Mouse (Mus musculus): Measurements from ENCODE around the gene 1110051M20Rik. TPM values are rescaled to one million over a fixed set of nuclear protein-coding genes. Genes with fewer than 3 reads are reported as not detected.

1110051M20Rik gene
- polyA plus RNA-seq, 1 experiment = 27.0 TPM

DNA sequence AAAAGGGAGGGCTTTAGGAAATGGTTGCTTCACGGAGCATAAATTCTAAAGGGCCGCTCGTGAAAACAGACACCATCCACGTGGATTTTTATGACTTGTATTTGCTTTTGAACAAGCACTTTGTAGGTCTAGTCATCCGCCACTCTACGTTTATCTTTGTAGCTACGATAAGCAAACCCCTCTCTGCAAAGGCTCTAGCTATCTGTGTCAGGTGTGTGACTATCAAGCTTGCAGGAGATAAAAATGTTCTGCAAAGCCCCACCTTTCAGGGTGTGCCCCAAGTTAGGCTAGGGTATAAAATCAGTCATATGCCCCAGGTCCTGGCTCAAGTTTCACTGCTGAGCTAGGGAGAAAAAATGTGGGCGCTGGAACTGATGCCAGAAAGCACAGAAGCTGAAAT lies 8.2 kb upstream of the 1110051M20Rik start:
- DNase-seq = no peak
- Histone ChIP-seq H3K4me1 (ENCODE audit: control insufficient read depth, insufficient read depth, low read length) (no peaks in the 10 kb centered on the region), H3K4me3 (replicated peaks; ENCODE audit: extremely low read depth, low read depth, low read length) (no peak overlapping the region)
- no peak for TF ChIP-seq POLR2A (IDR thresholded peaks at IDR 0.05; ENCODE audit: borderline replicate concordance, extremely low read depth, low read depth, low read length)
- no peak for TF ChIP-seq CTCF (IDR thresholded peaks at IDR 0.05; ENCODE audit: insufficient read depth, low read length)
- 47% methylated on average over 8 of the region's 8 CpGs for WGBS

DNA sequence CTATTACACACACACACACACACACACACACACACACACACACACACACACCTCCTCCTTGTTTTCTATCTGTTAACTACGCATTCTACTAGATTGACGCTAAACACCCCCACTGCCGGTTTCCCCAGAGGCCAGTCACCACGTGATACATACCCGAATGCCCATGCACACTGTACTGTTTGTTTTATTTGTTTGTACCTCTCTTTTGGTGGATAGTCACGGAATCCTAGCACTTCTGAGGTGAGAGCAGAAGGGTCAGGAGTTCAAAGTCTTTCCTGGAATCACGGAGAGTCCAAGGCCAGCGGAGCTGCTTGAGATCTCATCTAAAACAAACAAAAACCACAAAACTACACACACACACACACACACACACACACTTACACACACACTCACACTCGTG lies 5.8 kb upstream of the 1110051M20Rik start:
- no peak for DNase-seq
- WGBS = 45% methylated on average over 9 of the region's 9 CpGs
- Histone ChIP-seq H3K4me1 (ENCODE audit: control insufficient read depth, insufficient read depth, low read length) (no peaks in the 10 kb centered on the region), H3K4me3 (replicated peaks; ENCODE audit: extremely low read depth, low read depth, low read length) (no peak overlapping the region)
- TF ChIP-seq CTCF (IDR thresholded peaks at IDR 0.05; ENCODE audit: insufficient read depth, low read length) (no peak), POLR2A (IDR thresholded peaks at IDR 0.05; ENCODE audit: borderline replicate concordance, extremely low read depth, low read depth, low read length) (no peak)

DNA sequence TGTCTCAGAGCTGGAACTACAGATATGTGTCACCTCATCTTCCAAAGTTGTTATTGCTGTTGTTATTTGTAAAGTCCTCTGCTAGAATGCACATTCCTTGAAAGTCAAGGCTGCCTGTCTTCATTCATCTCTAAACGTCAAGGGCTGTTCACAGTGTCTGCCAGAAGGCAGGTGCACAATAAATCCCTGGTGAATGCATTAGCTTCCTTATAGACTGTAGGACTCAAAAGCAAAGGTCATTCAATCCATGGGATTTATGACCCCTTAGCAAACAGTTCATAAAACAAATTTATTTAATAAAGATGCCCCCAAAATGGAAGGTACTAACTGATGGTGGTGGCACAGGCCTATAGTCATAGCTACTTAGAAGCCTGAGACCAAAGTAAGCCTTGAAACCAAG lies 5.2 kb upstream of the 1110051M20Rik start:
- DNase-seq = no peak
- no peak for TF ChIP-seq POLR2A (IDR thresholded peaks at IDR 0.05; ENCODE audit: borderline replicate concordance, extremely low read depth, low read depth, low read length)
- TF ChIP-seq CTCF (IDR thresholded peaks at IDR 0.05; ENCODE audit: insufficient read depth, low read length) = no peak
- H3K4me1 ChIP-seq (ENCODE audit: control insufficient read depth, insufficient read depth, low read length) = no peaks in the 10 kb centered on the region
- no peak overlapping the region for H3K4me3 ChIP-seq (replicated peaks; ENCODE audit: extremely low read depth, low read depth, low read length)
- WGBS = 73% methylated on average over 1 of the region's 1 CpGs

DNA sequence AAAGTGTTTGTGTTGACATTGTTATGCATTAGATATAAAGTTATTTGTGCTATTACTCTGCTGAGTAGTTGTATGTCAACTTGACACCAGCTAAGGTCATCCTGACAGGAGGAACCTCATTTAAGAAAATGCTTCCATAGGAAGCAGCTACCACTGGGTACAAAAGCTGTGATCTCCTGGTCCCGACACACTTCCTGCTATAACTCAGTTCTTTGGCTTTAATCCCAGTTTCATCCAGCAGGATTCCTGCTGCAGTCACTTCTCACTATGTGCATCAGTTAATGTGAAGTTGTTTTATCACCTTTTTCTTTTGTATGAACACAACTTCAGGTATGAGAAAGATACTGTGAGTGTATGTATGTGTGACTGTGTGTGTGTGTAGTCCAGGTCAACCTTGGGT lies 2.3 kb downstream of the 1110051M20Rik start:
- H3K4me1 ChIP-seq (ENCODE audit: control insufficient read depth, insufficient read depth, low read length) = peaks cover 9% of the 10 kb centered on the region
- 11% methylated on average over 1 of the region's 1 CpGs for WGBS

DNA sequence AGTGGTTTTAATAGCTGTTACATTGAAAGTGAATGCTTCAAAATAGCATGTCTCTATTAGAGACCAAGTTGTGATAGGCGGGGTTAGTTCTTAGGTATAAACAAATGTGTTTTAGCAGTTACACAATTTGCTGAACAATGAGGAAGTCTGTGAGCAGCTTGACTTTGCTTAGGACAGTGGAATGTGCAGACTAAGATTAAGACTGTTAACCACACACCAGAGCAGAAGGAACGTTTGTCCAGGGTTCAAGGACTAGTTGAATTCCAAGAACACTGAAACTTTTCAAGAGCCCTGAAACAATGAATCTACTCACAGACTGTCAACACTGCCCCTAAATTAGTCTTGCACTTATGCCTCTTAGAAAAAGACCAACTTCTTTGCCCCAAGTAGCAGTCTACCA lies 2.8 kb downstream of the 1110051M20Rik start:
- 26% methylated on average over 2 of the region's 2 CpGs for WGBS
- TF ChIP-seq POLR2A (IDR thresholded peaks at IDR 0.05; ENCODE audit: borderline replicate concordance, extremely low read depth, low read depth, low read length) = no peak
- no peak for TF ChIP-seq CTCF (IDR thresholded peaks at IDR 0.05; ENCODE audit: insufficient read depth, low read length)
- peaks cover 9% of the 10 kb centered on the region for H3K4me1 ChIP-seq (ENCODE audit: control insufficient read depth, insufficient read depth, low read length)

More for the DNA sequence above, 2.3 kb downstream of the 1110051M20Rik start:
- TF ChIP-seq CTCF (IDR thresholded peaks at IDR 0.05; ENCODE audit: insufficient read depth, low read length) = no peak
- no peak for TF ChIP-seq POLR2A (IDR thresholded peaks at IDR 0.05; ENCODE audit: borderline replicate concordance, extremely low read depth, low read depth, low read length)
- no peak for DNase-seq
- H3K4me3 ChIP-seq (replicated peaks; ENCODE audit: extremely low read depth, low read depth, low read length) = no peak overlapping the region

DNA sequence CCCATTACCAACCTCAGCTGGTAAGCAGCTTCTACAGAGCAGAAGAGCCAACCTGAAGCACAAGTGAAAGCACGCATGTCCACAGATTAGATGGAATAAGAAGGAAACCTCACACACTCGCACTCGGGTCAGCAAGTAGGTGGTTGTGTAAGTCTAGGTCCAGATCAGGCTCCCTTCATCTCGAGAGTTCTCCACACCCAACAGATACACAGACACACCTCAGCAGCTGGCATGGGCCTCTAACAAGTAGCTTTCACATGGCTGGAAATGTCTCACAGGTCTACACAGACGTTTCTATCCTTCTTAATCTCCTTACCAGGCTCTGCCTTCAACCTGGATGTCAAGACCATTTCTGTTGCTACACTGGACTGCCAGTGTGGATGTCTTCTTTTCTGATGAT lies 3.8 kb downstream of the 1110051M20Rik start:
- 65% methylated on average over 5 of the region's 5 CpGs for WGBS
- DNase-seq = no peak
- Histone ChIP-seq H3K4me1 (ENCODE audit: control insufficient read depth, insufficient read depth, low read length) (peaks cover 9% of the 10 kb centered on the region), H3K4me3 (replicated peaks; ENCODE audit: extremely low read depth, low read depth, low read length) (no peak overlapping the region)
- TF ChIP-seq CTCF (IDR thresholded peaks at IDR 0.05; ENCODE audit: insufficient read depth, low read length) = no peak
- TF ChIP-seq POLR2A (IDR thresholded peaks at IDR 0.05; ENCODE audit: borderline replicate concordance, extremely low read depth, low read depth, low read length) = no peak

More for the DNA sequence above, 2.8 kb downstream of the 1110051M20Rik start:
- DNase-seq = no peak
- no peak overlapping the region for H3K4me3 ChIP-seq (replicated peaks; ENCODE audit: extremely low read depth, low read depth, low read length)

DNA sequence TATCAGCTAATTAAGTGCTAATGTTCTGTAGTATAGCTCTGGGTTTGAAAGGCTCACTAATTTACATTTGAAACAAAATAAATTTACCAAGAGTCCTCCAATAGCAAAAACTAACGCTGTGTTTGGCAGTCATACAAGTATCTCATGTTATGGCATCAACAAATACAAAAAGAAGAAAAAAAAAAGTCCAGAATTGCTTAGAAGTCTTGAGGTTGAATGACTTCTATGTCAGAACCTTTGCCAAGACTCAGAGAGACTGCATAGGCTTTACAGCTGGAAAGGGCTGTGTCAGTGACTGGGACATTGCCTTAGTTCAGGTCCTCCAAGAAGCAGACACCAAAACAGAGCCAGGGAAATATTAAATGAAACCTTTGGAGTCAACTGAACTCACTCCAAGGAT lies 4.6 kb downstream of the 1110051M20Rik start:
- Histone ChIP-seq H3K4me1 (ENCODE audit: control insufficient read depth, insufficient read depth, low read length) (peaks cover 9% of the 10 kb centered on the region), H3K4me3 (replicated peaks; ENCODE audit: extremely low read depth, low read depth, low read length) (no peak overlapping the region)
- DNase-seq = no peak
- TF ChIP-seq POLR2A (IDR thresholded peaks at IDR 0.05; ENCODE audit: borderline replicate concordance, extremely low read depth, low read depth, low read length) (no peak), CTCF (IDR thresholded peaks at IDR 0.05; ENCODE audit: insufficient read depth, low read length) (no peak)
- WGBS = 47% methylated on average over 1 of the region's 1 CpGs

DNA sequence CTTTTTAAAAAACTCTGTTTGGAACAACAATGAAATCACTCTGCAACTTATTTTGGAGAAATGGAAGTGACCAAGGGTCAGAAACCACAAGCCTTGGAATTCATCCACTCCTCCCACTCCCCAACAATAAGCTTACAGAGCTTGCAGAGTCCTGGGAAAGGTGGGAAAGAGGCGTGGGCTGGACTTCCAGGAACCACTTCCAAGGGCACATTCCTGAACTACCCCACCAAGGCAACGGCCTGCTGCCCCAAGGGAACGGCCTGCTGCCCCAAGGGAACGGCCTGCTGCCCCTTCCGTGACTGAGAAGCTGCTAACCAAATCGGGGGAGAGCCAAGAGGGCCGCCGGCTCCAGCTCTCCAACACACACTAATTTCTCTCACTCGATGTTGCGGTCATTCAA lies 5.2 kb downstream of the 1110051M20Rik start:
- TF ChIP-seq CTCF (IDR thresholded peaks at IDR 0.05; ENCODE audit: insufficient read depth, low read length) (no peak), POLR2A (IDR thresholded peaks at IDR 0.05; ENCODE audit: borderline replicate concordance, extremely low read depth, low read depth, low read length) (no peak)
- DNase-seq = no peak

DNA sequence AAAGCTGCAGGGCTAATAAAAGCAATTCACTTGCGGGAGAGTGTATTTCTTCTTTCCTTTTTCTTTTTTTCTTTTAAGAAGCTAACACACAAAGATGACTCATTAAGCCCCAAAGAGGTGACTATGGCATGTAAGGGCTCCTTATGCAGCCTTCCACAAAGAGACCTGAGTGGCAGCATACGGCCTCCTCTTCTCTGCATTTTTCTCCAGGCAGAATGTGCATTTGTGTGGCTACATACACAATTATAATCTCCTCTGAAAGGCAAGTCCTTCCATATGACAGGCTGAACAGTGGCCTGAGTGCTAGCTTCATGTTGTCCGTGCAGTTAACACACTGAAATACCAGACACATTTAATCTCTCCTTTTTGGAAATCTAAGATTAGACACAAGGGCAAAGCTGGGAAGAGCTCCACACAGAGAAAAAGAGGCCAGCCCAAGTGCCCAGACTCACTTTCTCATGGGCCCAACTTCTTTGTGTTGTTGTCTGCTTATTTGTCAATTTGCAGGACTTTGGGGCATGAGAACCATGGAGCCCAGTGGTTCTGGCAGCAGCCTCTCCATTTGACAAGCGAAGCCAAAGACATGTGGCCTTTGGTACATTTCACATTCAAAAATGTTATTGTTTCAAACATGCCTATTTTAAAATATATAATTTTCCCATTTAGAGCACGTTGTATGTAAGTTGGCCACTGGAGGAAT lies 7.2 kb downstream of the 1110051M20Rik start:
- Histone ChIP-seq H3K4me1 (ENCODE audit: control insufficient read depth, insufficient read depth, low read length) (peaks cover 9% of the 10 kb centered on the region), H3K4me3 (replicated peaks; ENCODE audit: extremely low read depth, low read depth, low read length) (no peak overlapping the region)
- no peak for DNase-seq
- TF ChIP-seq CTCF (IDR thresholded peaks at IDR 0.05; ENCODE audit: insufficient read depth, low read length) (no peak), POLR2A (IDR thresholded peaks at IDR 0.05; ENCODE audit: borderline replicate concordance, extremely low read depth, low read depth, low read length) (no peak)
- 73% methylated on average over 5 of the region's 5 CpGs for WGBS

More for the DNA sequence above, 5.2 kb downstream of the 1110051M20Rik start:
- Histone ChIP-seq H3K4me3 (replicated peaks; ENCODE audit: extremely low read depth, low read depth, low read length) (no peak overlapping the region), H3K4me1 (ENCODE audit: control insufficient read depth, insufficient read depth, low read length) (peaks cover 9% of the 10 kb centered on the region)
- 61% methylated on average over 10 of the region's 10 CpGs for WGBS

DNA sequence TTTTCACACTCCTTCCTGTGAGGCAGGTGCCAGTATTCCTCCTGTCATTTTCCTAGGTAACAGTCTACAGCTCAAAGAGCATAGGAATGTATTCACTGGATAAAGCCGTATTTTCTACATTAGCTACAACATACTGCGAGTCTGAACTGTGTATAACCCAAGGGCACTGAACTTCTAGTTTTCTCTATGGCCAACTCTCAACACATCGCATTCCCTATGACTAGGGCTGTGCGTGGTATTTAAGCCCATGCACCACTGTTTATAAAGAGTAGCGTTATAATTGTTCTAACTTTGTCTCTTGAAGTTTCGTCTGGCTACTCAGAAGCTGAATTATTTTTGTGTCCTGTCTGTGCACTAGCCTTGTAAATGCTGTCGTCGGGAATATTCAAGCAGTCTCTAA lies 7.8 kb downstream of the 1110051M20Rik start:
- DNase-seq = no peak
- 76% methylated on average over 8 of the region's 8 CpGs for whole genome bisulfite sequencing

More for the DNA sequence above, 7.8 kb downstream of the 1110051M20Rik start:
- Histone ChIP-seq H3K4me3 (replicated peaks; ENCODE audit: extremely low read depth, low read depth, low read length) (no peak overlapping the region), H3K4me1 (ENCODE audit: control insufficient read depth, insufficient read depth, low read length) (peaks cover 7% of the 10 kb centered on the region)
- no peak for TF ChIP-seq POLR2A (IDR thresholded peaks at IDR 0.05; ENCODE audit: borderline replicate concordance, extremely low read depth, low read depth, low read length)
- no peak for TF ChIP-seq CTCF (IDR thresholded peaks at IDR 0.05; ENCODE audit: insufficient read depth, low read length)
